Mouse (Mus musculus) kidney, adult 2 months (tissue): ENCODE data around the gene Etv5. TPM values are rescaled to one million over a fixed set of nuclear protein-coding genes. Genes with fewer than 3 reads are reported as not detected.
A peak's percentile ranks its signal among the peaks of the same experiment; 100 is the strongest.

Experiments
- DNase-seq: peaks from one replicate; pipeline ENCODE4 v3.0.0; 2021
- H3K27ac ChIP-seq: fragments of 200-500 bp; 2 replicates; pipeline ENCODE4 v1.5.1; 2012; ENCODE audit warnings: low read depth, low read length, control low read depth, inconsistent platforms; ENCODE audit not compliant: insufficient read depth
- H3K27me3 ChIP-seq: fragments of 200-500 bp; replicated peaks from 2 replicates; pipeline ENCODE4 v1.6.1; 2012; ENCODE audit warnings: mild to moderate bottlenecking, moderate library complexity, low read length, inconsistent platforms; ENCODE audit not compliant: control insufficient read depth, insufficient read depth
- H3K36me3 ChIP-seq: fragments of 200-500 bp; 2 replicates; pipeline ENCODE4 v1.6.1; 2012; ENCODE audit warnings: mild to moderate bottlenecking, moderate library complexity, low read length, inconsistent platforms; ENCODE audit not compliant: control insufficient read depth, insufficient read depth
- H3K4me1 ChIP-seq: fragments of 200-500 bp; 2 replicates; pipeline ENCODE4 v1.6.1; 2011; ENCODE audit warnings: low read length; ENCODE audit not compliant: control insufficient read depth, insufficient read depth
- H3K4me3 ChIP-seq: fragments of 200-500 bp; 2 replicates; pipeline ENCODE4 v1.5.1; 2011; ENCODE audit warnings: mild to moderate bottlenecking, low read depth, low read length, control low read depth; ENCODE audit not compliant: insufficient read depth
- CTCF ChIP-seq: fragments of 200-500 bp; conservative IDR thresholded peaks from 2 replicates; pipeline ENCODE4 v1.5.1; 2011; ENCODE audit warnings: low read depth, mild to moderate bottlenecking, control low read depth, low read length, moderate library complexity, mixed read lengths; ENCODE audit not compliant: insufficient read depth, insufficient read length
- POLR2A ChIP-seq: fragments of 200-500 bp; IDR thresholded peaks from one replicate; pipeline ENCODE4 v1.6.1; 2011; ENCODE audit warnings: low read depth, low read length, control low read depth
- WGBS: fragments of 180-500 bp; shearing (Covaris S2); methylation state at CpG from one replicate; pipeline ENCODE4 v1.1.7; 2018; 5-methylcytosine and 5-hydroxymethylcytosine counted together
- polyA plus RNA-seq: library from polyadenylated mRNA; depleted of rRNA; stranded (reverse); fragments of >200 nt; gene quantifications from 2 replicates; pipeline ENCODE4 v1.2.3, GENCODE M21; 2012

Gene Etv5
- polyA plus RNA-seq, 1 experiment: 19.7 TPM

- no peak for TF ChIP-seq CTCF
- no peak for TF ChIP-seq POLR2A
Measured at GRCm38 (mm10) chr16:22416140-22416848, 23.2 kb downstream of the Etv5 start.

GRCm38 (mm10) chr16:22414205-22414754, 25.2 kb downstream of the Etv5 start:
- H3K27me3 ChIP-seq: no peaks in the 10 kb centered on the region
- H3K27ac ChIP-seq: no peak overlapping the region
- DNase-seq: no peak
- no peak overlapping the region for H3K4me3 ChIP-seq
- WGBS: 92% methylated on average over 9 of the region's 9 CpGs
- no peaks in the 10 kb centered on the region for H3K4me1 ChIP-seq
- H3K36me3 ChIP-seq: no peaks in the 10 kb centered on the region
- no peak for TF ChIP-seq CTCF
- TF ChIP-seq POLR2A: no peak

More at GRCm38 (mm10) chr16:22416140-22416848, 23.2 kb downstream of the Etv5 start:
- DNase-seq: no peak
- WGBS: 85% methylated on average over 6 of the region's 6 CpGs
- Histone ChIP-seq H3K4me3 (no peak overlapping the region), H3K36me3 (no peaks in the 10 kb centered on the region), H3K27me3 (no peaks in the 10 kb centered on the region), H3K27ac (no peak overlapping the region), H3K4me1 (no peaks in the 10 kb centered on the region)

- no peaks in the 10 kb centered on the region for H3K36me3 ChIP-seq
- TF ChIP-seq CTCF (no peak), POLR2A (no peak)
- no peaks in the 10 kb centered on the region for H3K27me3 ChIP-seq
- H3K4me1 ChIP-seq: no peaks in the 10 kb centered on the region
- WGBS: 78% methylated on average over 16 of the region's 16 CpGs
- no peak overlapping the region for H3K27ac ChIP-seq
- H3K4me3 ChIP-seq: no peak overlapping the region
- DNase-seq: no peak
Measured at GRCm38 (mm10) chr16:22412459-22413229, 26.9 kb downstream of the Etv5 start.

- Histone ChIP-seq H3K27me3 (no peaks in the 10 kb centered on the region), H3K4me1 (no peaks in the 10 kb centered on the region), H3K27ac (no peak overlapping the region), H3K4me3 (no peak overlapping the region), H3K36me3 (no peaks in the 10 kb centered on the region)
- no peak for DNase-seq
- WGBS: 48% methylated on average over 11 of the region's 11 CpGs
- no peak for TF ChIP-seq POLR2A
- TF ChIP-seq CTCF: no peak
Measured at GRCm38 (mm10) chr16:22411764-22412163, 27.8 kb downstream of the Etv5 start.

- H3K36me3 ChIP-seq: no peaks in the 10 kb centered on the region
- H3K27ac ChIP-seq: no peak overlapping the region
- H3K4me1 ChIP-seq: no peaks in the 10 kb centered on the region
- no peak for TF ChIP-seq CTCF
- no peaks in the 10 kb centered on the region for H3K27me3 ChIP-seq
- WGBS: 79% methylated on average over 5 of the region's 5 CpGs
- no peak overlapping the region for H3K4me3 ChIP-seq
- no peak for DNase-seq
Measured at GRCm38 (mm10) chr16:22410000-22410399, 29.5 kb downstream of the Etv5 start.

GRCm38 (mm10) chr16:22408642-22409360, 30.7 kb downstream of the Etv5 start:
- TF ChIP-seq POLR2A (no peak), CTCF (no peak)
- no peak overlapping the region for H3K27ac ChIP-seq
- WGBS: 70% methylated on average over 8 of the region's 8 CpGs
- DNase-seq: peak; percentile 62
- no peaks in the 10 kb centered on the region for H3K4me1 ChIP-seq
- H3K27me3 ChIP-seq: no peaks in the 10 kb centered on the region
- no peak overlapping the region for H3K4me3 ChIP-seq
- H3K36me3 ChIP-seq: no peaks in the 10 kb centered on the region

- H3K4me1 ChIP-seq: no peaks in the 10 kb centered on the region
- WGBS: 97% methylated on average over 4 of the region's 4 CpGs
- H3K4me3 ChIP-seq: no peak overlapping the region
- no peaks in the 10 kb centered on the region for H3K36me3 ChIP-seq
- no peak overlapping the region for H3K27ac ChIP-seq
- H3K27me3 ChIP-seq: no peaks in the 10 kb centered on the region
- DNase-seq: no peak
- no peak for TF ChIP-seq POLR2A
- TF ChIP-seq CTCF: no peak
Measured at GRCm38 (mm10) chr16:22406747-22407146, 32.8 kb downstream of the Etv5 start.
